Mouse (Mus musculus): ENCODE measurements around the gene Tcf20.

Gene Tcf20

DNA sequence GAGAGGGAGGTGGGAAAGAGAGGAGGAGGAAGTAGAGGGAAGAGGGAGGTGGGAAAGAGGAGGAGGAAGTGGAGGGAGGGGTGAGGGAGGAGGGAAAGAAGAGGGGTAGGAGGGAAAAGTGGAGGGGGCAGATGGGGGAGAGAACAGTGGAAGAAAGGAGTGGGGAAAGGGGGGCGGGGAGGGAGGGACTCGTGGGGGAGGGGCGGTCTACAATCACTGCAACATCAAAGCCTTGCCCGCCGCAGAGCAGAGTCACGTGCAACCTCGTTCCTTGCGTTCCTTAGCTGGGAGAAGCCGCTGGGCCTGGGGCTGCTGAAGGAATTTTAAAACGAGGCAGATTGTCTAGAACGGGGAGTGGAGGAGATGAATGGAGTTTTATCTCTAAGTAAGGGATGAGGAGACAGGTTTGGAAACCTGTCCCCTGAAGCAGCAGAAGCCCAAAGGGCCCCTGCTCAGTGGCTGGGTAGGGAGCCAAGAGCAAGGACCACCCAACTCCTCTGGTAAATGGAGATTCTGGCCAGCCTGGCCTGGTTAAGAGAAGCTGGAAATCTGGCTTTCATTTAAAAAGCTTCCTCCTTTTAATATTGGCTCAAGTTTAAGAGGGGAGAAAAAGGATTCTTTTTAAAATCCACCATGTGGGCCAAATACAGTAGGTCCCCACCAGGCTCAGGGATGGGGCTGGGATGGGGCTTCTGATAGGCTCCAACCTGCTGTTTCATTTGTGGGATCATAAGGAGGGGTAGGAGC lies 62.8 kb downstream of the Tcf20 start:
- no peak for DNase-seq (ENCODE audit: low read depth, low spot score)

- peak; percentile 87 for DNase-seq (ENCODE audit: low read depth, low spot score)
Observed at GRCm38 (mm10) chr15:82923531-82923930, 64.1 kb downstream of the Tcf20 start.

GRCm38 (mm10) chr15:82922755-82923154 lies 64.9 kb downstream of the Tcf20 start:
- DNase-seq (ENCODE audit: low read depth, low spot score) = no peak

- peak; percentile 59 for DNase-seq (ENCODE audit: low read depth, low spot score)
Observed at GRCm38 (mm10) chr15:82922052-82922451, 65.6 kb downstream of the Tcf20 start.

- no peak for DNase-seq (ENCODE audit: low read depth, low spot score)
Observed at GRCm38 (mm10) chr15:82921559-82921958, 66.1 kb downstream of the Tcf20 start.

DNA sequence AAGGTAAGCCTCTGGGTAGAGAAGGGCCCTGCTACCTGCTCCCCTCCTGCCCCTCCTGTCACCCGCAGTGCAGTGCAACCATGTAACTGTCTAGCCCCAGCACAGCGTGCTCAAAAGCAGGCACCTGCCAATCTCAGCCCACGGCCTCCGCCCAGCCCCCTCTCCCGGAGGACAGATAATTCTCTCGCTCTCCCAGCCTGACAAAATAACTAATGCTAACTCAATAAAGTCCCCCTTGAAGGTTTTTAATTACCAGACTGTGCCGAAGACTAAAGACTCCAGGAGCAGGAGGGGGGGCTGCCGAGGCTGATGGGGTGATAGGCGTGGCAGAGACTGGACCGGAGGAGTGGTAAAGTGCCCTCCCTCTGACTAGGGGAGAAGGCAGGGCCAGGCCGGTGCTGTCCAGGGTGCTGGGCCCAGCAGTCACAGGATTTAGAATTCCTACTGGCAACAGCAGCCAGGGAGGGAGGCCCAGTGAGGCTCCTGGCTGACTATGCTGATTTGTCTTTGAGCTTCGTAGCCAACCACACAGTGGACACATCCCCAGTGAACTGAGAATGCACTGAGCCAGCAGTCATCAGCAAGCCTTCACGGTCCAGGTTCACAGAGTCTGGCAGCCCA lies 66.7 kb downstream of the Tcf20 start:
- peak; percentile 40 for DNase-seq (ENCODE audit: low read depth, low spot score)

- DNase-seq (ENCODE audit: low read depth, low spot score) = peak; percentile 58
Observed at GRCm38 (mm10) chr15:82917965-82918364, 69.7 kb downstream of the Tcf20 start.

DNA sequence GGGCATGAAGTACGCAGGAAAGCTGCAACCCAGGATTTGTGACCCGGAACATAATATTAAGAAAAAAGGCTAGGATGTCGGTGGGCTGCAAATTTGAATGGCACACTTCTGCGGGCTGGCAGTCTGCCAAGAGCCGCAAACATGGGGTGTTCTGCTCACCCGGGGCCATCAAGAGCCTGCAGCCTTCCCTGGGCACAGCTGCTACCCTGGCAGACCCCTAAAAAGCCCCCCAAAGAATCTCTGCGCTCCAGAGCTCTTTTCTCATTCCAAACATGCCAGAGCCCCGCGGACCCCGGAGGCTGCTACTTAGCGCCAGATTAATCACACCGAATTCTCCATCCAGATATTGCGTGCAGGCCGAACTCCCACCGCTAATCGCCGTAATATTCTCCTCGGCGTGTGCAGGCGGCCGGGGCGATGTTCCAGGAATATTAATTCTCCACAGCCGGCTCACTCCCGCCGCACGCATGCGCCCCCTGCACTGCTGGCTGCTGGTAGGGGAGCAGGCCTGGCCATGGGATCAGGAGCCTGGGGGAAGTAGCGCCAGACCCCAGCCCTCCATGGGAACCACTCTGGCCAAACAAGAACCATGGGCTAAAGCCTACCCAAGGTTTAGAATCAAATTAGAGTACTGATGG lies 70.3 kb downstream of the Tcf20 start:
- DNase-seq (ENCODE audit: low read depth, low spot score) = peak; percentile 74

GRCm38 (mm10) chr15:82914455-82914854 lies 73.2 kb downstream of the Tcf20 start:
- no peak for DNase-seq (ENCODE audit: low read depth, low spot score)

- DNase-seq (ENCODE audit: low read depth, low spot score) = peak; percentile 63
Observed at GRCm38 (mm10) chr15:82911965-82912337, 75.7 kb downstream of the Tcf20 start.

DNA sequence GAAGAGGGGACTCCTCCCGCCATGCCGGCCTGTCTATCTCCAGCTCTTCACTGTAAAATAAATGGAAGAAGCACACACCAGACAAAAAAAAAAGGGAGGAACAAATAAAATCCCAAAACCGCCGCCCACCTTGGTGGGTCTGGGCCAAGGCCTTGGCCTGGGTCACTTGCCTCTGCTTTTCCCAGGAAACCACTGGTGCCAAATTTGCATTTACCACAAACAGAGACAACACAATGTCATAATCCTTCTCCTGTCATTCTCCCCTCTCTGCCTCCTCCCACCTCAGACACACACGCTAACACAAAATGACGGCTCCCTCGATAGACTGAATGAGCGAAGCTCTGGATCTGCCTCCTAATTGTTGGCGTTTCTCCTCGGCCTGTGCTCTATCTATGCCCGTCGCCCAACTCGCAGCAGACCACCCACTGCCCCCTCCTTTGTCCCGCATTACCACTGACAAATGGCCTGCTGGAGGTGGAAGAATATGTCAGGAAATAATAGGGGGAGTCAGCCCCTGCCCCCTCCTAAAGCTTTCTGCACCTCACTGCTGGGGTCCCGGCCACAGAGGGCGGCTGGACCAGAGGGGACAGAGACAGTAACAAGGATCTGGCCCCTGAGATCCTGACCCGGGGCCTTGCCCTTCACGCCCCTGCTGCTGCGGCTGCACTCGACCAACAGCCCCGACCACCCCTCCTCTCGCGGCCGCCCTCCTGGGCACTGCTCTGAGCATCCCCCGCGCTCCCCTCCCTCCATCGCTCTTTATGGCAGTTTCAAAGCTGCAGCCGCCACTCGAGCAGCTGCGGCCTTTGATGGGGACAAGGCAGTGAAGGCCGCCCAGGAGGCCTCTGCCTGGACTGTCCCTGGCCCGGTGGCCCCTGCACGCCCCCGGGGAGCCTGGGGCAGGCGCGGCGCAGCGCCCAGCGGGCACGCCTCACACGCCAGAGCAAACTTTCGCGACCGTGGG lies 76.4 kb downstream of the Tcf20 start:
- DNase-seq (ENCODE audit: low read depth, low spot score) = no peak

DNA sequence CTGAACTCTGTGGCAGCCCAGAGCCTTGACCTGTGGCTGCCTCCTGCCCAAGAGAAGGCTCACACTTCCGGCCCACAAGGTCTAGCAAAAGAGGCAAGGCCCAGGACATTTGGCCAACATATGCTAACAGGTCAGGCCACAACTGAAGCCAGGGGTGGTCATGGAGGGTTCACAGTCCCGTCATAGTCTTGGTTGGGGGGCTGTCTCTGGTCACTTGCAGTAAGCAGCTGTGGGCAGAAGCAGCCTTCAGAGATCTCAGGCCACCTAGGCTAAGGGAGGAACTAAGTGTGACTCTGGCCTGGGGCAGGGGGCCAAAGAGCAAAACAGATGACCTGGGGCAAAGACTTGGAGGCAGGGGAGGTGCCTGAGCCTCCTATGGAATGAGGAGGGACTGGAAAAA lies 77.1 kb downstream of the Tcf20 start:
- DNase-seq (ENCODE audit: low read depth, low spot score) = no peak

DNA sequence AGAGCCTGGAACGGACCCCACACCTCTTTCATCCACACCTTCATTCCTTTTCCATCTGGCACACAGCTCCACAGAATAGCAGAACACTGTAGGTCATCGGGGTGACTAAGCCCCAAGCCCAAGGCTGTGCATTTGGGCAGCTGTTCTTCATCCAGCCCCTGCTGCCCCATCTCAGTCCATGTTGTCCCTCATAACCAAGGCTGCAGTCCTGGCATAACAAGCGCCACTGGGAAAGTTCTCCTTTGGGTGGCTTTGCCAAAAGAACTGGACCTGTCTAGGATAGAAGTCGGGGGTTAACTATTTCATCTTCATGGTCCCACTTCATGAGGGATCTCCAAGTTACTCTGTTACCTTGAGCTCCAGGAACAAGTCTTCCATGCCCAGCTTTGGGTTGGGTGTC lies 77.9 kb downstream of the Tcf20 start:
- no peak for DNase-seq (ENCODE audit: low read depth, low spot score)

DNA sequence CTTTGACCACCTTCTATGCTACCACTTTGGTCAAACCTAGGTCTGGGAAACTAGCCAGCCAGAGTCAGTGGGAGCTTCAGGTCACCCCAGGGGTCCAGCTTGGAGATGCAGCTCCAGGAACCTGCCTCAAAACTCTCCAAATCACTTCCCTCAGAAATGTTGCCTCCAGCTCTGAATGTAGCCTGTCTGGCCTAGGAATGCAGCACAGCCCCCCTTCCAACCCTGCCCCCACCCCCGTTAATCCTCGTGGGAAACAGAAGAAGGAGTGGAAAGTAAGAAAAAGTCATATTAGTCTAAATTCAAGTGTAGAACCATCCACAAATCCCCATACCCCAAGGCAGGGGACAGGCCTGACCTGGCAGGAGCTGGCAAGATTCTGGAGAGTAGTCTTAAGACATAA lies 79.2 kb downstream of the Tcf20 start:
- DNase-seq (ENCODE audit: low read depth, low spot score) = no peak

DNA sequence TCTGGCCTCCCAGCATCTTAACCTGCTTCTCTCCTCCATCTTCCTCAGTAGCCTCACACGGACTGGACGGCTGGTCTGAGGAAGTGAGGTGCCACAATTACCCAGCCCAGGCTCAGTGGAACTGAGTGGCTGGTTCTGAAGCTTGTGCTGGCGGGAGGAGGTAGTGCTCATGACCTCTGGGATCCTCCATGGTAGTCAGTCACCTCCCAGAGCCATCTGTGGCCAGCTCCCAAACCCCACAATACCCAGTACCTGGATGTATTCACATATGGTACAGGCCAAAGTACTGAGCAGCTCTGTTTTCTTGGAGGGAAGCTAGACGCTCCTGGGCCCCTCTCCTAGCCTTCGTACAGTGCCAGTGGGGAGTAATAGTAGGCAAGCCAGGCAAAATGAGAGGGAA lies 80.4 kb downstream of the Tcf20 start:
- DNase-seq (ENCODE audit: low read depth, low spot score) = no peak

GRCm38 (mm10) chr15:82906574-82907061 lies 81.1 kb downstream of the Tcf20 start:
- peak; percentile 46 for DNase-seq (ENCODE audit: low read depth, low spot score)

GRCm38 (mm10) chr15:82905431-82906395 lies 82.0 kb downstream of the Tcf20 start:
- no peak for DNase-seq (ENCODE audit: low read depth, low spot score)

DNA sequence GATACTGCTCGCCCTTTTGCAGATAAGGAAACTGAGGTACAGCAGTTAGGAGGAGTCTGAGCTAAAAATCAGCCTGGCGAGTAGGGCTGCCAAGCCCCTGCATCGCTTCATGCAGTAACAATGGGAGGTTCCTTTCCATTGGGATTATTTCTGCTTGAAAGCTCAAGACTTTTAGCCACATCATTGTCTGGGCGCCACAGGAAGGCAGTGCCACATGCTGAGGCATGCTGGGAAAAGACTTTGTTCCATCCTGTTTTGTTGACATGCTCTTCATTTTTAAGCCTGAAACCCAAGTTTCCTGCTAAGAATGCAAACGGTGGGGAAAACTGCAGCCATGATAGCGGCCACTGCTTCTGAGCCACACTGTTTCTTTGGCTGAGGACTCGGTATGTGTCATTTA lies 83.1 kb downstream of the Tcf20 start:
- no peak for DNase-seq (ENCODE audit: low read depth, low spot score)

DNA sequence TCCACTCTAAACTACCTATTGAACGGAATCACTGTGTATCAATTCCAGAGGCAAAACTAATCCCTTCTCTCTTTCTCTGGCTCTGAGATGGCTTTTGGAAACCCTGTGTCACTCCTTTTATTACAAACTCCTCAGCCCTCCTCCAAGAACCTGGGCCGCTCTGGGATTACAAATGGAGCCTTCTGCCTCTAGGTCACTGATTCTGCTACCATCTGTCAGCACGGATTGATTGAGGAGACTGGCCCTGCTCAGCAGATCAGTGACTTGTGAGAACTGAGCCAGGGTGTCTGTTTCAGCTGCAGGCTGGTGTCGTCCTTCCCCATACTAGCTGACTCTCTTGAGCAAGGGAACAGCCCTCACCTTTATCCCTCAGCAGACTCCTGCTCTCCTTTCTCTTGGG lies 85.2 kb downstream of the Tcf20 start:
- no peak for DNase-seq (ENCODE audit: low read depth, low spot score)

DNA sequence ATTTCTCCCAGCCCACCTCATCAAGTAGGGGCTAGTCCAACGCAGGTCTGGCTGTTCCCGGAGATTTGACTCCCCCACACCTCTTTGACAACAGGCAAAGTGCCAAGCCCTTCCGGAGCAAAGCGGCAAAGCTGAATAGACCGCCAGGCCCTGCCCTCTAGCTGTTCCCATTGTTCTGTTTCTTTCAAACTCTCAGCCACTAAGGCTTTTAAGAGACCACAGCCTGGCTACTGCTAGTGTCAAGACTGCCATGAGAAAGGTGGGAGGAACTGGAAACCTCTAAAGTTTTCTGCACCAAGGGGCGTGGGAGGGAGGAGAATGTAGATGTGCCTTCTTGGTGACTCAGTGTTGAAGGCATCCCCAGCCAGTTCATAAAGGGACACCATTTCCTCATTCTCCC lies 86.4 kb downstream of the Tcf20 start:
- peak; percentile 63 for DNase-seq (ENCODE audit: low read depth, low spot score)

All from brain, adult 2 months (tissue).